Mouse (Mus musculus): Measurements from ENCODE around the gene Nudt3. TPM values are rescaled to one million over a fixed set of nuclear protein-coding genes. Genes with fewer than 3 reads are reported as not detected.

The Nudt3 gene
- polyA plus RNA-seq, 1 experiment from 2014 or later: 40.6 TPM

DNA sequence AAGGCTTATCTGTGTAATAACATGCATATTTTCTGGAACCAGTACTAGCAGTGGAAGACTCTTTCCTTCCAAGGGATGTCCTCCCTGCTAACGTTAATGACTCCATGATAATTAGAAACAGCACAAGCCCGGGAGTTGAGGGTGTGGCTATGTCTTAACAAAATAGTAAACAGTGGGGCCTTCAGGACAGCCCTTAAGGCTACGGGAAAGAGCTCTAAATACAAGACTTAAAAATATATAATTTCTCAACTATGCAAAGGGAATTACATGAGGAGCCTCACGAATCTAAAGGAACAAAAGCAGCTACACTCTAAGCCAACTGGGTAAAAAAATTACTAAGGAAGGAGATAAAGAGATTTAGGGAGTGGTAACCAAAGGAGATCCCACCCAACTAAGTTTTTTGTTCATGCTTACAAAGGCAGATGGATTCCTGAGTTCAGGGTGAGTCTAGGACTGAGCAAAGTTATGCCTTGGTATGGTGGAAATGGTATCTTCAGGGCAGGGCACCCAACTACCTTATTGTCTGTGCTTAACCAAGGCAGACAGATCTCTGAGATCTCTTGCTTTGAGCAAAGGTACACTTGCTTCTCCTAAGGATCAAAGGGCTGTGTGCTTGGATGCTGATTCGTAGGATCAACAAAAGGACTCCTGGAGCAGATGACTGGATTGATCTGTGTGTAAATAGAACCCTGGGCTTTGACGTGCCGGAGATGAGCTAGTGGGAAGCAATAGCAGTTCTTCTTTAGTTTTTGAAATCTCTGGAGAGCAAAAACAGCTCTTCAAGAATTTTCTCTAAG lies 2.4 kb upstream of the Nudt3 start:
- Histone ChIP-seq H3K4me2 (replicated peaks; ENCODE audit: low read depth) (no peak overlapping the region), H3K4me1 (replicated peaks; ENCODE audit: control insufficient read depth, insufficient read depth) (peaks cover 3% of the 10 kb centered on the region; the same call in 1 of the 2 replicates), H3K9ac (ENCODE audit: low read length) (no peak overlapping the region), H3K9me3 (ENCODE audit: control insufficient read depth, low read length) (no peaks in the 10 kb centered on the region), H3K27ac (replicated peaks) (no peak overlapping the region), H3K27me3 (ENCODE audit: control insufficient read depth, insufficient read depth, low read length) (no peaks in the 10 kb centered on the region), H3K36me3 (ENCODE audit: control insufficient read depth, insufficient read depth, low read length) (peaks cover 4% of the 10 kb centered on the region; the same call in 1 of the 2 replicates), H3K4me3 (ENCODE audit: low read depth, low read length) (no peak overlapping the region)
- WGBS: 32% methylated on average over 7 of the region's 7 CpGs
- DNase-seq (ENCODE audit: low spot score) (no peak), ATAC-seq (ENCODE audit: low FRiP score, low TSS enrichment) (no peak)
- no peak for TF ChIP-seq EP300 (optimal IDR thresholded peaks at IDR 0.05)
- no peak for TF ChIP-seq CTCF (IDR thresholded peaks at IDR 0.05; ENCODE audit: low read depth)

DNA sequence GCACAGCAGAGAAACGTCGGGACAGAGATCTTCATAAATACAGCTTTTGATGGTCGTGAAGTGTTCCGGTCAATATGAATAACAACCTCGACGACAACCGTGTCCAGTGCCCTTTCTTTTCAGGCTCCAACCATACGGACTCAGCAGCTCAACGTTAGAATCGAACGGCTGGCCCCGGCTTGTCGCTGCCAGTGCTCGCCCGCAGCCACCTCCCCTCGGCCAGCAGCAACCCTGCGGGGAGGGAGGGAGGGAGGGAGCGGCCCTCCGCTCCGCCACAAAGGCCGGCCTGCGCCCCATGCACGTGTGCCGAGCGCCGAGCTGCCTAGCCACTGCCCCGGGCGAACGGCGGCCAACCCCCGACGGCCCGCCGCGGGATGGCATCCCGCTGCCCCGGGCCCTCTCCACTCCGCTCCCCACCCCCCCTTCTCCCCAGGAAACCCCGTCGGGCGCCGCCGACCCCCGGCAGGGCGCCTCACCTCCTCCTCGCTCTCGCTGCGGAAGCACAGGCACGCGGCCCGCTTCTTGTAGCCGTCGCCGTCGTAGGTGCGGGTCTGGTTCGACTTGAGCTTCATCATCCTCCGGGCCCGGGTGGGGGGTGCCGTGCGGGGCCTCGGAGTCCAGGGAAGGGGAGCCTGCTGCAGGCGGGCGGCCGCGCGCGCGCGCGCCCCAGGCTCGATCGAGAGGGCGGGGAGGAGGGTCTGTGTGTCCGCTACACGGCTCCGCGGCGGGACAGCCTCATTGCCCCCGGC lies 510 bp downstream of the Nudt3 start:
- peak; percentile 81 for DNase-seq (ENCODE audit: low spot score)
- Histone ChIP-seq H3K4me1 (replicated peaks; ENCODE audit: control insufficient read depth, insufficient read depth) (peaks cover 3% of the 10 kb centered on the region; the same call in 1 of the 2 replicates), H3K9ac (ENCODE audit: low read length) (peak overlapping the region; percentile 96), H3K27me3 (ENCODE audit: control insufficient read depth, insufficient read depth, low read length) (no peaks in the 10 kb centered on the region), H3K36me3 (ENCODE audit: control insufficient read depth, insufficient read depth, low read length) (no peaks in the 10 kb centered on the region), H3K9me3 (ENCODE audit: control insufficient read depth, low read length) (no peaks in the 10 kb centered on the region), H3K4me3 (ENCODE audit: low read depth, low read length) (peak overlapping the region; percentile 95), H3K27ac (replicated peaks) (peak overlapping the region; percentile 93), H3K4me2 (replicated peaks; ENCODE audit: low read depth) (peak overlapping the region; percentile 78)
- TF ChIP-seq EP300 (optimal IDR thresholded peaks at IDR 0.05): no peak
- TF ChIP-seq CTCF (IDR thresholded peaks at IDR 0.05; ENCODE audit: low read depth): no peak
- WGBS: under 1% methylated on average over 59 of the region's 80 CpGs
- peak; percentile 73 for ATAC-seq (ENCODE audit: low FRiP score, low TSS enrichment)

DNA sequence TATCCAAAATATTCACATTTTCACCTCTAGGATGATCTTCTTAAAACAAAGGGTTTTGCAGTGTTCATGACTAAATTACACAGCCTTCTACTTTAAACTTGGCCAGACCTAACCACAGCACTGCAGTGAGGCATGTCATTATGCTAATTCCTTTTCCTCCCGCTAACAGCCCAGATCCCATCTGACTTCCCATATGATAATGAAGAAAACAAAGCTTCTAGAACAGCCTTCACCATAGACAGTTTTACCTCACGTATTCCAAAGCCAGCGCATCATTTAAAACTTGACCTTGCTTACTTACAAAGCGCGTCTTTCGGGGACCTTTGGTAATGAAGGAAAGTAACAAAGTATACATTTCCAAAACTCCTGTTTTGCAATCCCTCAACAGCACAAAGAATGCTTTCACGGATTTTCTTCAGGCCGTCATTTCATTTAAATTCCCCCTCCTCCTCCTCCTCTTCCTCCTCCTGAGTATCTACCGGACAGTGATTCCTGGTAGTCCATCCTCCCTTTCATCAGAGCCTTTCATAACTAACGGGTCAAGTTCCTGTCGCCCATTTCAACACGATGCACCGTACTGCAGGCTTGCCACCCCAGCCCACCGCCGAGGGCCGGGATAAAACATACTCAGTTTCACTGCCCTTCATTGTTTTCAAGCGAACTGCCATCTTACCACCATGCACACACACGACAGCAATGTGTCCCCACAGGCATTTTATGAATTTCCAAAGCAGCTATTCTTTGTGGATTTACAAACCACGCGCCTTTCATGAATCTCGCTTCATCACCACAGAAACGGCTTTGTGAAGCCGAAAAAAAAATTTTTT lies 1.4 kb downstream of the Nudt3 start:
- H3K4me2 ChIP-seq (replicated peaks; ENCODE audit: low read depth): peak overlapping the region; percentile 78
- ATAC-seq (ENCODE audit: low FRiP score, low TSS enrichment) (no peak), DNase-seq (ENCODE audit: low spot score) (no peak)
- peak overlapping the region; percentile 96 for H3K9ac ChIP-seq (ENCODE audit: low read length)
- H3K36me3 ChIP-seq (ENCODE audit: control insufficient read depth, insufficient read depth, low read length): no peaks in the 10 kb centered on the region
- peaks cover 3% of the 10 kb centered on the region; the same call in 1 of the 2 replicates for H3K4me1 ChIP-seq (replicated peaks; ENCODE audit: control insufficient read depth, insufficient read depth)
- peak overlapping the region; percentile 95 for H3K4me3 ChIP-seq (ENCODE audit: low read depth, low read length)
- H3K9me3 ChIP-seq (ENCODE audit: control insufficient read depth, low read length): no peaks in the 10 kb centered on the region
- peak overlapping the region; percentile 93; the same call in 1 of the 2 replicates for H3K27ac ChIP-seq (replicated peaks)
- WGBS: 4% methylated on average over 23 of the region's 23 CpGs
- no peaks in the 10 kb centered on the region for H3K27me3 ChIP-seq (ENCODE audit: control insufficient read depth, insufficient read depth, low read length)
- no peak for TF ChIP-seq EP300 (optimal IDR thresholded peaks at IDR 0.05)
- TF ChIP-seq CTCF (IDR thresholded peaks at IDR 0.05; ENCODE audit: low read depth): no peak

DNA sequence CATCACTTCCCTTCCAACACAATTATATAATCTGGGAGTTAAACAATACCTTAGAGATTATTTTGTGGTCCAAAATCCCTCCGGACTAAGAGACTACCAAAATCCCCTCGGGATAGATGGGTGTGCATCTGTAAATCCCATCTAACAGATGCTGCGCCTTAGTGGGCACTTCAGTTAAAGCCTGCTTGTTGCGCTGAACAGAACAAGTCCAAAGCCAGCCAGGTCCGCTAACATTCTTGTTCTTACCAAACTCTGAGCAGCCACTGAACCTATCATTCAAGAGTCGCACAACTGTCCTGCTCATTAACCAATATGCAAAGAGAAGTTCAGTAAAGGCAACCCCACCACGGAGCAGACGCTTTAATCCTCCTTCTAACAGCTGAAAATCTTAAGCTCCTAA lies 2.1 kb downstream of the Nudt3 start:
- H3K27me3 ChIP-seq (ENCODE audit: control insufficient read depth, insufficient read depth, low read length): no peaks in the 10 kb centered on the region

DNA sequence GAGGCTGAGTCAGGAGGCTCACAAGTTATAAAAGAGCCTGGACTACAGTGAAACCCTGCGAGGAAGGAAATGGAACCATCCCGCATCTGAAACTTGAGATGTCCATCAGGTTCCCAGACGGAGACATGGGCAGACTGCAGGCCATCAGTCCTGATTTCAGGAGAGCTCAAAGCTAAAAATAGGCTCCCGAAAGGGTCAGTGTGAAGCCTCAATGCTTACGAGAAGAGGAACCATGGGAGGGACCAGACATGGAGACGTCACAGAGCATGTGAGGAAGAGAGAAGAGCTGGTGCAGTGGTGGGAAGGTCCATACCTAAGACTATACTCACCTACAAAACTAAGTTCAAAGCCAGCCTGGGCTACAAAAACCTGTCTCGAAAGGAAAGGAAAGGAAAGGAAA lies 7.9 kb downstream of the Nudt3 start:
- Histone ChIP-seq H3K36me3 (ENCODE audit: control insufficient read depth, insufficient read depth, low read length) (no peaks in the 10 kb centered on the region), H3K9me3 (ENCODE audit: control insufficient read depth, low read length) (no peaks in the 10 kb centered on the region), H3K9ac (ENCODE audit: low read length) (no peak overlapping the region), H3K27ac (replicated peaks) (no peak overlapping the region), H3K4me1 (replicated peaks; ENCODE audit: control insufficient read depth, insufficient read depth) (no peaks in the 10 kb centered on the region), H3K27me3 (ENCODE audit: control insufficient read depth, insufficient read depth, low read length) (no peaks in the 10 kb centered on the region), H3K4me2 (replicated peaks; ENCODE audit: low read depth) (no peak overlapping the region), H3K4me3 (ENCODE audit: low read depth, low read length) (no peak overlapping the region)
- DNase-seq (ENCODE audit: low spot score) (no peak), ATAC-seq (ENCODE audit: low FRiP score, low TSS enrichment) (no peak)
- no peak for TF ChIP-seq CTCF (IDR thresholded peaks at IDR 0.05; ENCODE audit: low read depth)
- no peak for TF ChIP-seq EP300 (optimal IDR thresholded peaks at IDR 0.05)
- WGBS: 76% methylated on average over 7 of the region's 7 CpGs

More for the DNA sequence above, 2.1 kb downstream of the Nudt3 start:
- H3K36me3 ChIP-seq (ENCODE audit: control insufficient read depth, insufficient read depth, low read length): no peaks in the 10 kb centered on the region
- peaks cover 3% of the 10 kb centered on the region; the same call in 1 of the 2 replicates for H3K4me1 ChIP-seq (replicated peaks; ENCODE audit: control insufficient read depth, insufficient read depth)
- TF ChIP-seq EP300 (optimal IDR thresholded peaks at IDR 0.05) (no peak), CTCF (IDR thresholded peaks at IDR 0.05; ENCODE audit: low read depth) (no peak)
- peak overlapping the region; percentile 78 for H3K4me2 ChIP-seq (replicated peaks; ENCODE audit: low read depth)
- H3K4me3 ChIP-seq (ENCODE audit: low read depth, low read length): peak overlapping the region; percentile 95; the same call in 1 of the 2 replicates
- no peaks in the 10 kb centered on the region for H3K9me3 ChIP-seq (ENCODE audit: control insufficient read depth, low read length)
- H3K9ac ChIP-seq (ENCODE audit: low read length): peak overlapping the region; percentile 96; the same call in 1 of the 2 replicates
- ATAC-seq (ENCODE audit: low FRiP score, low TSS enrichment) (no peak), DNase-seq (ENCODE audit: low spot score) (no peak)
- no peak overlapping the region for H3K27ac ChIP-seq (replicated peaks)
- WGBS: 43% methylated on average over 8 of the region's 8 CpGs
